Mouse (Mus musculus) macrophage (primary cell): Measurements from ENCODE around the gene Med24. TPM values are rescaled to one million over a fixed set of nuclear protein-coding genes. Genes with fewer than 3 reads are reported as not detected.

Source experiments
- H3K27ac ChIP-seq: fragments of 350-480 bp; formaldehyde crosslinking; 2 replicates; pipeline ENCODE4 v1.9.0; 2021
- H3K36me3 ChIP-seq: fragments of 350-480 bp; formaldehyde crosslinking; 2 replicates; pipeline ENCODE4 v1.9.0; 2021; ENCODE audit errors: inconsistent target
- H3K4me3 ChIP-seq: fragments of 350-480 bp; formaldehyde crosslinking; 2 replicates; pipeline ENCODE4 v1.9.0; 2021; ENCODE audit errors: inconsistent target
- H3K79me2 ChIP-seq: fragments of 350-480 bp; formaldehyde crosslinking; 2 replicates; pipeline ENCODE4 v1.9.0; 2021; ENCODE audit errors: inconsistent target
- WGBS: methylation state at CpG from one replicate; pipeline ENCODE4 v1.1.7; 2026; ENCODE audit warnings: inconsistent platforms; ENCODE audit not compliant: missing documents; 5-methylcytosine and 5-hydroxymethylcytosine counted together
- polyA plus RNA-seq: library from polyadenylated mRNA; stranded (reverse); fragments of 250-400 nt; gene quantifications from 3 replicates; pipeline ENCODE4 v1.2.4, GENCODE M21; 2018; ENCODE audit warnings: inconsistent platforms
- total RNA-seq, 78 experiments: library from RNA; depleted of rRNA; stranded (reverse); fragments of 250-400 nt; gene quantifications; 1 replicate in 9 of 78; 2 replicates in 24 of 78; 3 replicates in 43 of 78; 4 replicates in 2 of 78; pipeline ENCODE4 v1.2.4; 2018; ENCODE audit warnings: inconsistent platforms in 56 of 78

The Med24 gene
- total RNA-seq (2018; cell fraction: chromatin; rRNA removed), result 10 to 100 TPM; 26.0 to 64.8 (median 48.7) TPM
- 10 to 100 TPM; 12.8 to 23.6 (median 18.5) TPM for total RNA-seq (2018; cell fraction: cytosol; rRNA removed)
- total RNA-seq (2018; cell fraction: nucleus; rRNA removed), result 10 to 100 TPM; 14.2 to 52.0 (median 30.6) TPM
- 19.2 to 19.9 TPM (median 19.6 TPM) in 3 replicates for polyA plus RNA-seq

- H3K36me3 ChIP-seq, result no peaks in the 10 kb centered on the region
- peak within 1 kb of the TSS; percentile 87 for H3K4me3 ChIP-seq
- peak within 1 kb of the TSS; percentile 21 for H3K27ac ChIP-seq
- WGBS, result under 1% methylated on average over 16 of the region's 16 CpGs
- peaks cover 6% of the 10 kb centered on the region; the same call in 1 of the 2 replicates for H3K79me2 ChIP-seq
Observed at GRCm38 (mm10) chr11:98729119-98729588, at the start of gene Med24. TSS of gene Med24 (minus strand) at chr11:98729435.

- Histone ChIP-seq H3K79me2 (no peaks in the 10 kb centered on the region), H3K36me3 (no peaks in the 10 kb centered on the region), H3K27ac (no peak overlapping the region), H3K4me3 (no peak overlapping the region)
Observed at GRCm38 (mm10) chr11:98777888-98778287, 48.7 kb upstream of the Med24 start.

GRCm38 (mm10) chr11:98776843-98777590 lies 47.8 kb upstream of the Med24 start:
- H3K4me3 ChIP-seq, result no peak overlapping the region
- no peaks in the 10 kb centered on the region for H3K79me2 ChIP-seq
- no peaks in the 10 kb centered on the region for H3K36me3 ChIP-seq
- peak overlapping the region; percentile 93 for H3K27ac ChIP-seq
- 33% methylated on average over 7 of the region's 9 CpGs for WGBS

GRCm38 (mm10) chr11:98776052-98776764 lies 47.0 kb upstream of the Med24 start:
- 36% methylated on average over 12 of the region's 12 CpGs for WGBS
- no peaks in the 10 kb centered on the region for H3K79me2 ChIP-seq
- H3K27ac ChIP-seq, result peak overlapping the region; percentile 93
- peak overlapping the region; percentile 73; the same call in 1 of the 2 replicates for H3K4me3 ChIP-seq
- 0 out of 2 replicates have a peak, but pooled peaks cover 5% of the 10 kb centered on the region for H3K36me3 ChIP-seq

GRCm38 (mm10) chr11:98775348-98776051 lies 46.3 kb upstream of the Med24 start:
- Histone ChIP-seq H3K79me2 (no peaks in the 10 kb centered on the region), H3K36me3 (peaks cover 8% of the 10 kb centered on the region; the same call in 1 of the 2 replicates), H3K4me3 (peak overlapping the region; percentile 73), H3K27ac (peak overlapping the region; percentile 93)
- 0% methylated on average over 15 of the region's 15 CpGs for WGBS

- H3K79me2 ChIP-seq, result no peaks in the 10 kb centered on the region
- H3K27ac ChIP-seq, result peak within 1 kb of the TSS; percentile 93
- peak within 1 kb of the TSS; percentile 73 for H3K4me3 ChIP-seq
- H3K36me3 ChIP-seq, result peaks cover 16% of the 10 kb centered on the region; the same call in 1 of the 2 replicates
- 0% methylated on average over 22 of the region's 22 CpGs for WGBS
Observed at GRCm38 (mm10) chr11:98774582-98775347, 45.5 kb upstream of the Med24 start, which contains the start of gene Nr1d1. TSS of gene Nr1d1 (minus strand) at chr11:98775333.

GRCm38 (mm10) chr11:98773635-98774295 lies 44.5 kb upstream of the Med24 start:
- H3K36me3 ChIP-seq, result peaks cover 22% of the 10 kb centered on the region
- WGBS, result 2% methylated on average over 35 of the region's 37 CpGs
- H3K27ac ChIP-seq, result peak overlapping the region; percentile 93
- H3K4me3 ChIP-seq, result peak overlapping the region; percentile 73
- H3K79me2 ChIP-seq, result no peaks in the 10 kb centered on the region

GRCm38 (mm10) chr11:98772667-98773171 lies 43.5 kb upstream of the Med24 start:
- 0 out of 2 replicates have a peak overlapping the region, but pooled peaks have one; percentile 39 for H3K27ac ChIP-seq
- no peaks in the 10 kb centered on the region for H3K79me2 ChIP-seq
- peaks cover 22% of the 10 kb centered on the region for H3K36me3 ChIP-seq
- 66% methylated on average over 8 of the region's 8 CpGs for WGBS
- no peak overlapping the region for H3K4me3 ChIP-seq

GRCm38 (mm10) chr11:98771844-98772525 lies 42.8 kb upstream of the Med24 start:
- Histone ChIP-seq H3K79me2 (no peaks in the 10 kb centered on the region), H3K27ac (no peak overlapping the region), H3K36me3 (peaks cover 22% of the 10 kb centered on the region), H3K4me3 (no peak overlapping the region)
- 88% methylated on average over 10 of the region's 11 CpGs for WGBS

GRCm38 (mm10) chr11:98771131-98771530 lies 41.9 kb upstream of the Med24 start:
- H3K4me3 ChIP-seq, result no peak overlapping the region
- no peaks in the 10 kb centered on the region for H3K79me2 ChIP-seq
- WGBS, result 96% methylated on average over 18 of the region's 18 CpGs
- H3K27ac ChIP-seq, result no peak overlapping the region
- peaks cover 22% of the 10 kb centered on the region for H3K36me3 ChIP-seq

- Histone ChIP-seq H3K27ac (no peak overlapping the region), H3K4me3 (no peak overlapping the region), H3K36me3 (peaks cover 22% of the 10 kb centered on the region), H3K79me2 (no peaks in the 10 kb centered on the region)
- WGBS, result 93% methylated on average over 20 of the region's 26 CpGs
Observed at GRCm38 (mm10) chr11:98770096-98770975, 41.1 kb upstream of the Med24 start.
